Mouse (Mus musculus) left cerebral cortex, adult 9 months (tissue): Measurements from ENCODE around the gene Wrap73.

Experiments
- DNase-seq, 2 experiments: peaks; one replicate each; pipeline ENCODE4 v3.0.0; 2022; ENCODE audit warnings: low spot score in 2 of 2

Wrap73 gene

GRCm38 (mm10) chr4:154140182-154140212, 2.2 kb upstream of the Wrap73 start, which contains the start of gene Trp73:
Gene Trp73 (minus strand): TSS chr4:154140208.
- no peak for DNase-seq

DNA sequence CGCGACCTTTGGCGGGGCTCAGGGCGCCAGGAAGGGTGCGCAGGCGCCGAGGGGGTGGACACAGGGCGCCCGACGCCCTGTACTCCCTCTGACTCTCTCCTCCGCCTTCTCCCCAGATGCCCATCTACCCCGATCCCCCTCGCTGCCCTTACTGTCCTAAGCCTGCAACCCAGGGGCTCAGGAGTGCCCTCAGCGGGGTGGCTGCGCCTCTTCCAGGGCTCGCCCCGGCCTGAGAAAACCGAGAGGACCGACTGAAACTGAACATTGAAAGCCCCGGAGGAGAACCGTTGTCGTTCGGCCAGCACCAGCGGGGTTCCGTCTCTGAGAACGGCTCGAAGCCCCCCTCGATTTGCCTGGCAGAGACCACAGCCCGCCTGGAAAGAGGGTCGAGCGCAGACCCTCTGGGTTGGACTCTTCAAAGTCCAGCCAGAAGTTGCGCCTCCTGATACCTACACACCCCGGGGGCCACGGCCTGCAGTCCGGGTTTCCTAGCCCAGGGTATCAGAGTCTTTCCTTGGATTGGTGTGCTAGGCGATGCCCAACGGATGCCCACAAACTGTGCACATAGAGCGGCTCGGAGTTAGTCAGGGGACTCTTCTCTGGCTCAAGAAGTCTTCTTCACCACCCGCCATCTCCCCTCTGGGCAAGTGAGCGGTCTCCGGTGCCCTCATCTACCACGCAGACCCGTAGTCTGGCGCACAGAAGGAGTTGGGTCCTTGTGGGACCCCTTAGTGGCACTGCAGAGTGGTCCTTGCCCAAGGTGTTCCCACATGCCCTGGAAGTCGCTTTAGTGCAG, 1.8 kb upstream of the Wrap73 start:
- no peak for DNase-seq

GRCm38 (mm10) chr4:154141009-154141867, 934 bp upstream of the Wrap73 start:
- no peak for DNase-seq

DNA sequence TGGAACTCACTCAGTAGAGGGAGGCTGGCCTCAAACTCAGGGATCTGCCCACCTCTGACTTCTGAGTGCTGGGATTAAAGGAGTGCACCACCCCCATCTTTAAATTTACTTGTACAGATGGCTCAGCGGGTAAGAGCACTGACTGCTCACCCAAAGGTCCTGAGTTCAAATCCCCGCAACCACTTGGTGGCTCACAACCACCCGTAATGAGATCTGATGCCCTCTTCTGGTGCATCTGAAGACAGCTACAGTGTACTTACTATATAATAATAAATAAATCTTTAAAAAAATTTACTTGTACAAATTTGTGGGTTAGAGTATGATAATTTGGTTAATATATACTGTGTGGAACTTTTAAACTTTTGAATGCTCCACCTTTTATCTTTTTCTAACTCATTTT, 2.5 kb downstream of the Wrap73 start:
- DNase-seq: no peak

DNA sequence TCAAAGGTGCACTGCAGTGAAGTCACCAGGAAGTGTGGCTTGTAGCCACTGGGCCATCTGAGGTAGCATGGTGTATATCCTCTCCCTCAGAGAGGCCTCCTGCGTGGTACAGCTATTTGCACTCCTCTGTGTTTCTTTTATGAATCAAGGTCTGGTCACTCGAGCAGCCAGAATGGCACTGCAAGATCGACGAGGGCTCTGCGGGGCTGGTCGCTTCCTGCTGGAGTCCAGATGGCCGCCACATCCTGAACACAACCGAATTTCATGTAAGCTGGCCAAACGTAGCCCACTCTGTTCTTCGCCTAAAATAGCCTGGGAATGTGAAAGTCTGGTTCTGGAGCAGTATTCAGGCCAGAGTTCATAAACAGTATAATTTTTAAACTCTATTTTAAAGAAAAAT, 4.2 kb downstream of the Wrap73 start:
- DNase-seq: no peak

DNA sequence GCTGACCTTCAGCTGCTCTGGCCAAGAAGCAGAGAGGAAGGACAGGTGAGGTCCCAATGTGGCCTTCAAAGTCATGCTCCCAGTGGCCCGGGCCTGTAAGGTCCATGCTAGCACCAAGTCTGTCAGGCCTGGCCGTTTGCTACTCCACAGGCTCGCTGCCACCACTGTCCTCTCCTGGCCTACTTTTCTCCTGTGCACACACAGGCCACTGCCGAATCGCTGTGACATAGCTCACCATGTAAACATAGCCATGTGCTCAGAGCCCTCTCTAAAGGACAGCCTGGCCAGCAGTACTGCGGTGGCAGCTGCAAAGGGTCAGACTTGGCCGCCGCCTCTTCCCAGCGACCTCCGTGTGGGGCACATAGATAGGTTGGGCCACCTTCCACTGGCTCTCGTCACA, 11.9 kb downstream of the Wrap73 start:
- DNase-seq: no peak

DNA sequence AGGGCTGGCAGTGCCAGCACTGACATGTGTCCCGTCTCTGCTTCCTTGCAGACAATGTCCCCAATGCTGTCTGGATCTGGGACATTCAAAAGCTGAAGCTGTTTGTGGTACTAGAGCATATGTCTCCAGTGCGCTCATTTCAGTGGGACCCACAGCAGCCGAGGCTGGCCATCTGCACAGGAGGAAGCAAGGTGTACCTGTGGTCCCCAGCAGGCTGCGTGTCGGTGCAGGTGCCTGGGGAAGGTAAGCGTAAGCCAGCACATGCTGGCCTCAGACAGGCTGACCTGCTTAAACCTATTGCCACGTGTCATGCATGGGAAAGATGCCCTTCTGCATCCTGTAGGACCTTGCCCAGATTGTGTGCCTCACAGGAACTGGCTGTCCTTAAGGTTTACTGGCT, 13.9 kb downstream of the Wrap73 start:
- no peak for DNase-seq

- DNase-seq: no peak
These were observed 15.9 kb downstream of the Wrap73 start for GRCm38 (mm10) chr4:154157970-154158662.

DNA sequence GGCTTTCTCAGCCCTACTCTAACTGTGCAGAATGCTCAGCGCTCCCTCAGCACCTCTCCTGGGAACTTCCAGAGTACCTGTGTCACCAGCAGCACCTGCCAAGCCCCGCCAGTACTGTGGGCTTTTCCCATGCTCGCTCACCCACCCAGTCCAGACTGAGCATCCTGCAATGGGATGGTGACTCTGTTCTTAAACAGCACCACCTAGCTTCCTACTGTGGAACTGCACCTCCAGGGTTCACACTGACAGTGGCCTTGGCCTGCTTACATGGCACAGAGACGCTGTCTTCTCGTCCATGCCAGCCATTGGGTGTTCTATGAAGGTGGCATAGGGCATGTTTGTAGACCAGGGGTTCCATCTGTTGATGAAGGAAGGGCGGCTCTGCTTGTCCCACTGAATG, 16.8 kb downstream of the Wrap73 start:
- peak; percentile 47 to 89 for DNase-seq

DNA sequence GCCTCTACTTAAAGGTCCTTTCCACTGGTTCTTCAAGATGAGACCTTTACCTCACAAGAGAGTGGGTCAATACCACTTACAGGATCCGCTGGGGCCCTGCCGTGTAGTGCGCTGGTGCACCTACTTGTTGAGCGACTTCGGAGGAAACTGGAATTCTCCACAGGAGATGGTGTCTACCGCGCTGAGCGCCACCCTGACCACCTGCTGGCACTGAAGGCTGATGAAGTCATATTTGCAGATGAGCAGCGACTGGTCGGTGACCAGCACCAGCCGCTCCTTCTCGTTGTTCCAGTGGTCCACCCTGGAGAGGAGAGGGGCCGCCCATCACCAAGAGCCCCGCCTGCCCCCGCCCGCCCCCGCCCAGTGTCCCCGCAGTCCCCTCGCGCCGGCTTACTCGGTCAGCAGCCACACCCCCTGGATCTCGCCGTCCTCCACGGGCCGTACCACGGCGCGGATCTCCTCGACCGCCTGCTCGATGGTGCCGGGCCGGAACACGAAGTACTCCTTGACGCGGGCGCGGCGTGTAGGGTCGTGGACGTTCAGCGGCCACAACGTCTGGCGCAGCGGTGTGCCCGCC, 17.9 kb downstream of the Wrap73 start:
- peak in 1 of 2 experiments; percentile 41 for DNase-seq

GRCm38 (mm10) chr4:154160538-154161390, 18.6 kb downstream of the Wrap73 start, which contains the start of gene Tprgl:
Gene Tprgl (minus strand): TSS chr4:154160666.
- DNase-seq: peak; percentile 92 to 97

DNA sequence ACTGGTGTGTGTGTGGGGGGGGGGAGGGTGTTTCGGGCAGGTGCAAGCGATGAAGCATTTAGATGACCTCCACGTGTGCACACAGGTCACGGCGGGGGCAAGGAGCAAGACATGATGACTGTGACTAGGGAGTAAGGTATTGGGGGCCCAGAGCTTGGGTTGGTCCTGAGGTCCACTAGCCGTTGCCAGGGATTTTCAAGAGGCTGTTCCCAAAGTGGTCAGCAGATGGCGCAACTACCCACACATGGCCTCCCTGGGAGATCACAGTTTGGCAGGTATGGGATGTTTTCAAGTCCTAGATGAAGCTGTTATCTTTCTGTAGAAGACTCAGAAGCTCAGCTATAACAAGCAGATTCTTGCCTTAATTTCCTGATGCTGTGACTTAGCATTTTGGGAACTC, 21.1 kb downstream of the Wrap73 start:
- peak in 1 of 2 experiments; percentile 70 for DNase-seq

GRCm38 (mm10) chr4:154167053-154167452, 24.9 kb downstream of the Wrap73 start:
- peak in 1 of 2 experiments; percentile 49 for DNase-seq

GRCm38 (mm10) chr4:154170021-154170420, 27.8 kb downstream of the Wrap73 start:
- DNase-seq: no peak

DNA sequence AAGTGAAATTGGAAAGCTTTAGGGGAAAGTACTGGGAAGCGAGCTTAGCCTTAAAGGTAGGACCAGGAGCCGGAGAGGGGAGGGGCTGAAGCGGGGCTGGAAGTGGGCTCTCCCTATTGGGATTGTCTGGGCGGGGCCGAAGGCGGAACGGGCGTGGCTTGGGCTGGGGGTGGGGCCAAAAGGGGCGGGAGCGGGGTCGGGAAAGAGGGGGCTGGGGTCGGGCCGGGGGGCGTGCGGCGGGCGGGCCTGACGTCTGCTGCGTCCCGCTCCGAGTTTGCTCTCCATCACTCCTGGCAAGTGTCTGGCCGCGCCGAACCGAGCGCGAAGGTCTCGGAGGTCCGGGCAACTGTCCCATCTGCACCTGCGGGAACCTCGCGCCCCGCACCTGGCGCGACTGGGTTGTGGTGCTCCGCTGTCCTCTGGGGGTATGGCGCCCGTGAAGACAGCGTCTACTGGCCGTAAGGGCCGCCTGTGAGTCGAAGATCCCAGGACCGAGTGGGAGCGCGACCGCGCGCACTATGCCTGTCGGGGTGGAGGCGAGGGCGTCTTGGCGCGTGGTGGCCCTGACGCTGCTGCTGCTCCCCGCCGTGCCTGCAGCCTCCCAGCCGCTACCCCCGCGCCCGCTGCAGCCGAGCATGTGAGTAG, 28.5 kb downstream of the Wrap73 start, which contains the start of gene Megf6:
Gene Megf6 (plus strand): TSS at position 225 of the 645 bp plus-strand sequence.
- no peak for DNase-seq

DNA sequence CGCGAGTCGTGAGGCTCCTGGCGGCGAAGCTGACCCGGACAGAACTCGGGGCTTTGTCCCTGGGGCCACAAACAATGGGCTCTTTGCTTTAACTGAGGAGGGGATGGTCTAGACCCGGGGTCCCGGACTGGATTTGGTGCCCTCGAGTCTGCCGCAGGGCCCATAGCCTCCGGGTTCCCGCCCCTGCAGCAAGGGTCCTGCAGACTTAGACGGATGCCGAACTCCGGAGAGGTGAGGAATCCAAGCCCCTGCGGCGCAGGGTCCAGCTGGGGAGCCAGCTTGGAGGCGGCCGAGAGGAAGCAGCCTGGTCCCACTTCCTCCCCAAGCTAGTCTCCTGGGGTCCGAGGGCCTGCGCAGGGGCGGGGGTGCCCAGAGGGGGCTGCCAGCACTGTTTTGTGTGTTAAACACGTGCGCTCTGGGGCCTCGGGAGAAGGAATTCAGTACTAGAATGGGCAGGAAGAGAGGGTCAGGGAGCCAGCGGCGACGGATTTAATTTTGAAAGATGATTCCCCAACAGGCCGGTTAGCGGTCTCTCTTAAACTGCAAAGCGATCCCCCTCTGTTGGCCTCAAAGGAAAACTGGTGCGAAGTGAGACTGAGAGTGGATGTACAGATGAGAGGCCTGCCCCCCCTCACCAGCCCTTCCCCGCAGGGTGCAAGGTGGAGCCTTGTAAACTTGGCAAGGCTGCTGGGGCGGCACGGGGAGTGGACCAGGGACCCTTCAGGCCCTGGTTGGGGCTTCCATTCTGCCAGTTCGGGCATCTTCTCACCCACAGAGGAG, 29.2 kb downstream of the Wrap73 start:
- no peak for DNase-seq

GRCm38 (mm10) chr4:154171931-154172604, 29.9 kb downstream of the Wrap73 start:
- no peak for DNase-seq

GRCm38 (mm10) chr4:154177257-154177656, 35.1 kb downstream of the Wrap73 start:
- DNase-seq: no peak

DNA sequence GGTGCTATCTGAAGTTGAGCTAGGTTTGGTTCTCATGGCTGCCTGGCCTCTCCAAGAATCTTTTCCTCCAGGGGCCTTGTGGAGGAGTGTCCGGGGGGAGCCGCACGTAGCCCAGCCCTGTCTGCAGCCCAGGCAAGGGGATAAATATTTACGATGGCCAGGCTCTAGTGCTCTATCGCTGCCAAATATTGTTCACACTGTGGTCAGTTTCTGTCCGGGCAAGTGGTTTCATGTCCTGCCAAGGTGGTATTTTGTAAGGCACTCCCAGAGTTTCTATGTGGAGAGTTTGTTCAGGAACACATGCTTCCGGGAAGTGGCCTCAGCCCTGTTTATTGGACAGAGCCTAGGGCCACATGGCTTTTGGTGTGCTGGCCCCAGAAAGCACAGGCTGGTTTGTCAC, 38.8 kb downstream of the Wrap73 start:
- no peak for DNase-seq

- DNase-seq: no peak
These were observed 41.4 kb downstream of the Wrap73 start for GRCm38 (mm10) chr4:154183566-154183965.
